Mouse (Mus musculus) kidney, adult 2 months (tissue): Measurements from ENCODE around the gene Slc35e3. TPM values are rescaled to one million over a fixed set of nuclear protein-coding genes. Genes with fewer than 3 reads are reported as not detected.

Experiments
- DNase-seq: peaks from one replicate; pipeline ENCODE4 v3.0.0; 2021
- H3K27ac ChIP-seq: fragments of 200-500 bp; 2 replicates; pipeline ENCODE4 v1.5.1; 2012; ENCODE audit warnings: low read depth, low read length, control low read depth, inconsistent platforms; ENCODE audit not compliant: insufficient read depth
- H3K27me3 ChIP-seq: fragments of 200-500 bp; replicated peaks from 2 replicates; pipeline ENCODE4 v1.6.1; 2012; ENCODE audit warnings: mild to moderate bottlenecking, moderate library complexity, low read length, inconsistent platforms; ENCODE audit not compliant: control insufficient read depth, insufficient read depth
- H3K36me3 ChIP-seq: fragments of 200-500 bp; 2 replicates; pipeline ENCODE4 v1.6.1; 2012; ENCODE audit warnings: mild to moderate bottlenecking, moderate library complexity, low read length, inconsistent platforms; ENCODE audit not compliant: control insufficient read depth, insufficient read depth
- H3K4me1 ChIP-seq: fragments of 200-500 bp; 2 replicates; pipeline ENCODE4 v1.6.1; 2011; ENCODE audit warnings: low read length; ENCODE audit not compliant: control insufficient read depth, insufficient read depth
- H3K4me3 ChIP-seq: fragments of 200-500 bp; 2 replicates; pipeline ENCODE4 v1.5.1; 2011; ENCODE audit warnings: mild to moderate bottlenecking, low read depth, low read length, control low read depth; ENCODE audit not compliant: insufficient read depth
- CTCF ChIP-seq: fragments of 200-500 bp; conservative IDR thresholded peaks from 2 replicates; pipeline ENCODE4 v1.5.1; 2011; ENCODE audit warnings: low read depth, mild to moderate bottlenecking, control low read depth, low read length, moderate library complexity, mixed read lengths; ENCODE audit not compliant: insufficient read depth, insufficient read length
- POLR2A ChIP-seq: fragments of 200-500 bp; IDR thresholded peaks from one replicate; pipeline ENCODE4 v1.6.1; 2011; ENCODE audit warnings: low read depth, low read length, control low read depth
- WGBS: fragments of 180-500 bp; shearing (Covaris S2); methylation state at CpG from one replicate; pipeline ENCODE4 v1.1.7; 2018; 5-methylcytosine and 5-hydroxymethylcytosine counted together
- polyA plus RNA-seq: library from polyadenylated mRNA; depleted of rRNA; stranded (reverse); fragments of >200 nt; gene quantifications from 2 replicates; pipeline ENCODE4 v1.2.3, GENCODE M21; 2012; rRNA removed

Gene Slc35e3
- polyA plus RNA-seq: 37.1 and 39.1 TPM in 2 replicates

DNA sequence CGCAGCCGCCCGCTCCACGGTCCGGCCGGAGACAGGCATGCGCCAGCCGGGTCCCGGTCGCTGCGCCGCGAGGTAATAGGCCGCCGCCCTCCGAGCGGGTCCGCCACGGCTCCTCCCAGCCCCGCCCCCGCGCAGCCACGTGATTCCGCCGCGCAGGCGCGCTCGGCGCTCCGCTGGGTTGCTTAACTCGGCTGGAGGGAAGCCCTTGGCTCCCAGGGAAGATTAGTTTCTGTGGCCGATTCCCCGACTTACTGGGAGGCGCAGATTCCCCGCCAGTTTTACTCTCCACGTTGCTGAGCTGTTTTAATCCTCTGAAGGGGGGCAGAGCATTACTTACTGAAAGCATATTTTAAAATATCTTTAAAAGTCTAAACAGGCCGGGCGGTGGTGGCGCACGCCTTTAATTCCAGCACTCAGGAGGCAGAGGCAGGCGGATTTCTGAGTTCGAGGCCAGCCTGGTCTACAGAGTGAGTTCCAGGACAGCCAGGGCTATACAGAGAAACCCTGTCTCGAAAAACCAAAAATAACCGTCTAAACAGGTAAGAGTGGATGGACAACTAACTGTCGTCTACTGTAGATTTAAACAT is at the start of gene Slc35e3:
Gene Slc35e3, minus strand, starts transcription at position 69 of the 587 bp plus-strand sequence.
- Histone ChIP-seq H3K4me1 (peaks cover 20% of the 10 kb centered on the region), H3K36me3 (0 out of 2 replicates have a peak, but pooled peaks cover 1% of the 10 kb centered on the region), H3K4me3 (peak within 1 kb of the TSS; percentile 94), H3K27ac (peak within 1 kb of the TSS; percentile 65), H3K27me3 (no peaks in the 10 kb centered on the region)
- DNase-seq: peak; percentile 97
- TF ChIP-seq CTCF: no peak
- TF ChIP-seq POLR2A: no peak
- 14% methylated on average over 46 of the region's 46 CpGs for WGBS

DNA sequence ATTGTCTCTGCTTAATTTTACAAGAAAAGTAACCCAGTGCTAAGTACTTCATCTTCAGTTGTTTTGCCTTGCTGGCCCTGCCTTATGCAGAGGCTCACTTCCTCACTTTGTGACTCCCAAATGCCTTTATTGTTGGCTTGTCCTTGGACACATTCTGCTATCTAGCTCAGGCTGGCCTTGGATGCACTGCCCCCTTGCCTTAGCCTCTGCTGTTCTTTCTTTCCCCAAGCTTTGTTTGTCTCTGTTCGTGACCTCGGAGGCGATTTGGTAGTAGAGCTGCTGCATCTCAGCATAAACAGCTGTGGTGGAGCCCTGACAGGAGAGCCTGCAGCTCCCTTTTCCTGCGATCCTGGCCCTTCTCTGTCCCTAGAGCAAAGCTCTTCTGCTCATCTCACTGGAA is 49.0 kb upstream of the Slc35e3 start:
- no peak for DNase-seq
- 86% methylated on average over 4 of the region's 4 CpGs for WGBS

GRCm38 (mm10) chr10:117793436-117794030 is 47.4 kb upstream of the Slc35e3 start:
- no peak overlapping the region for H3K4me3 ChIP-seq
- DNase-seq: no peak
- no peaks in the 10 kb centered on the region for H3K36me3 ChIP-seq
- no peaks in the 10 kb centered on the region for H3K27me3 ChIP-seq
- WGBS: 72% methylated on average over 11 of the region's 11 CpGs
- no peak overlapping the region; the same call in 1 of the 2 replicates for H3K27ac ChIP-seq
- H3K4me1 ChIP-seq: peaks cover 3% of the 10 kb centered on the region; the same call in 1 of the 2 replicates
- no peak for TF ChIP-seq POLR2A
- TF ChIP-seq CTCF: no peak

More for the DNA sequence above, 49.0 kb upstream of the Slc35e3 start:
- Histone ChIP-seq H3K27me3 (no peaks in the 10 kb centered on the region), H3K4me1 (peaks cover 6% of the 10 kb centered on the region; the same call in 1 of the 2 replicates), H3K4me3 (no peak overlapping the region), H3K27ac (no peak overlapping the region), H3K36me3 (no peaks in the 10 kb centered on the region)
- TF ChIP-seq CTCF (no peak), POLR2A (no peak)

DNA sequence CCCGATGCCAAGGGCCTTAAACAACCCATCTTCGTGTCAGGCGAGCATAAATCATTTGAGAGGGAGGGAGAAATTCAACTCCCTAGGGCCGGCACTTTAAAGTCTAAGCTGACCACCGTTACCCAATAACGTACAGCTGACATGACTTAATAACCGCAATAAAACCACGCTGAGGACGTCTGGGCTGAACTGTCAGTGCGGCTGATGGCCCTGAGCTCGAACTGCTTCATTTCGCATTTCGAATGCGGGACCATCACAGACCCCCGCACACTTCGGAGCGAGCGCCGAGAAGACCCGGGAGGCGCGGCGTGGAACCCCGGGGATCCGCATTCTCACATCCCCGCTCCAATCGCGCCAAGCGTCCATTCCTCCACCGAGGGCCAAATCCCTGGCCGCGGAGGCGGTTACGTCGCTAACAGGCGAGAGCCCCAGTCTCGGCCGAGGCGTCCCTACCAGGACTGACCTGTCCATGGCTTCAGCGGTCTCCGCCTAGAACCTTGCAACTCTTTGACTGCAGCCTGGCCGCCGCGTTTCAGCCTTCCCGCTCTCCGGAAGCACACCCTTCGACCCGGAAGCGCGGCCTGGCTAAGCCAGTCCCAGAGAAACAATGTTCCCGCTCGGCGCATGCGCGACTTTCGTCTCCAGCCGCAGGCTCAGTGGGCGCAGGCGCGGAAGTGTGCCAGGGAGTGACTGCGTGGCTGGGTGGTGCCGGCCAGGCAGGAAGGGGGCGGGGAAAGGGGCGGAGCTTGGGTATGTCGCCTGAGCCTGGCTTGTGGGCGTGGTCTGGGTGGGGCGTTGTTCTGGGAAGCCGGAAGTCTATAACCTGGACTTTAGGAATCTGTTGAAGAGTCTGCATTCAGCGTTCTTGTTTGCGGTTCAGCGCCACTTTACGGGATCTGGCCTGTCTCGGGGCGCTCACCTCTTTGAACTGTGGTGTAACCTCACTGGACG is 46.3 kb upstream of the Slc35e3 start, which contains the start of gene Nup107:
Gene Nup107, minus strand, starts transcription at position 565 of the 951 bp plus-strand sequence.
- no peak for TF ChIP-seq CTCF
- TF ChIP-seq POLR2A: peak; percentile 87
- H3K36me3 ChIP-seq: no peaks in the 10 kb centered on the region
- peak; percentile 100 for DNase-seq
- peak within 1 kb of the TSS; percentile 47 for H3K27ac ChIP-seq
- under 1% methylated on average over 75 of the region's 75 CpGs for WGBS
- no peaks in the 10 kb centered on the region for H3K27me3 ChIP-seq
- H3K4me3 ChIP-seq: peak within 1 kb of the TSS; percentile 86
- H3K4me1 ChIP-seq: no peaks in the 10 kb centered on the region; the same call in 1 of the 2 replicates

DNA sequence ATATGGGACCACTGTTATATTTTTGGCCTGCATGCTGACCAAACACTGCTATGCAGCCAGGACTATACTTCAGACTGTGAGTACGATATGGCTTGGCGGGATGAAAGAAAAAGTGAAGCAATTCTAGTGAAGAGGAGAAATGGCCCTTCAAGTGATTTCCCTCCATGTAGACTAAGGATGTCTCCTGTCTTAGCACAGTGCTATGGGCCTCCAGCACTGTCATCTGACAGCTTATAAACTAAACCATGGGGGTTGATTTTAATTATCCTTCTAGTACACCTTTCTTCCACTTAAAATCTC is 45.0 kb upstream of the Slc35e3 start:
- WGBS: 87% methylated on average over 2 of the region's 2 CpGs
- no peak for TF ChIP-seq CTCF
- TF ChIP-seq POLR2A: no peak
- H3K27me3 ChIP-seq: no peaks in the 10 kb centered on the region
- no peak for DNase-seq
- H3K4me3 ChIP-seq: no peak overlapping the region
- no peaks in the 10 kb centered on the region; the same call in 1 of the 2 replicates for H3K36me3 ChIP-seq
- no peak overlapping the region for H3K27ac ChIP-seq
- H3K4me1 ChIP-seq: no peaks in the 10 kb centered on the region; the same call in 1 of the 2 replicates

DNA sequence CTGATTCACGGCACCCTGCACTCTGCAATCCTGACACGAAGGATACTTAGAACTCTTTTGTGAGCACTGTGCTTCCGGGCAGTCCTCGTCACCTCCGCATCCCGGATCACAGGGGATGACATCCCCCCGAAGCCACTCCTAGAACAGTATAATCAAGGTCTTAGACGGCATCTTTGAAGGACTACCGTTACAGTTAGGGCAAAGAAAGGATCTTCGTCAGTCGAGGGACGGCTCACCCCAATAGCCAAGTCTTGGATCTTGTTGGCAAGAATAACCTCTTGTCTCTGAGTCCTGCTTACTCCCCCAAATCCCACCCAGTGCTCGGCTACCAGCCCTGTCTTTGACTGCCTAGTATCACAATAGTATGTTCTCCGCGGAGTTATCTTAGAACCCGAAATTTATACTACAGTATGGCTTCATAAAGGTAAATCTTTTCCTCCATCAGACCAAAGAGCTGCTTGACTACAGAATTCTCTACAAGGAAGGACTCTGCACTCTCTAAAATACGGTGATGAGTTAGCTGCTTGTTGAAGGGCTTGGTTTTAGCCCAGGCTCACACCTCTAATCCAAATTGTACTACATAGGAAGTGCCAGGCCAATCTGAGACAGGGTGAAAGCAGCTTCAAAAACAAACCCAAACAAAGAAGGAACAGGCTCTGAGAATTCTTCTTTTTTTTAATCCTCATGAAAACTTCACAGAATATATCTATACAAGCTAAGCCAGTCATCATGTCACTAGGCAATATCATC is 44.4 kb upstream of the Slc35e3 start:
- 89% methylated on average over 17 of the region's 17 CpGs for WGBS
- TF ChIP-seq POLR2A: no peak
- TF ChIP-seq CTCF: no peak
- no peak overlapping the region for H3K4me3 ChIP-seq
- H3K27ac ChIP-seq: no peak overlapping the region
- H3K27me3 ChIP-seq: no peaks in the 10 kb centered on the region
- DNase-seq: no peak
- no peaks in the 10 kb centered on the region; the same call in 1 of the 2 replicates for H3K36me3 ChIP-seq
- H3K4me1 ChIP-seq: no peaks in the 10 kb centered on the region; the same call in 1 of the 2 replicates
